Mouse (Mus musculus) MEL (cell line): ENCODE results near the gene 4930432M17Rik.

Experiments used
- CHD2 ChIP-seq: IDR thresholded peaks from 2 replicates; pipeline ENCODE4 v1.6.1; 2011; ENCODE audit warnings: low read length, improper control_type of control experiment
- CTCF ChIP-seq, 3 experiments: IDR thresholded peaks in 2 of 3; conservative IDR thresholded peaks in 1 of 3; 2 replicates each; pipeline ENCODE4 v1.5.1; 2011 to 2012; ENCODE audit warnings: low read length in 3 of 3, low read depth in 2 of 3, mild to moderate bottlenecking in 2 of 3, improper control_type of control experiment in 1 of 3, inconsistent platforms in 1 of 3, mixed read lengths in 1 of 3, moderate library complexity in 1 of 3; ENCODE audit not compliant: control insufficient read depth in 1 of 3, insufficient read depth in 1 of 3, poor library complexity in 1 of 3, severe bottlenecking in 1 of 3
- HCFC1 ChIP-seq: IDR thresholded peaks from 2 replicates; pipeline ENCODE4 v1.6.1; 2012; ENCODE audit warnings: low read depth, mild to moderate bottlenecking, inconsistent platforms, low read length, improper control_type of control experiment, moderate library complexity
- POLR2A ChIP-seq, 2 experiments: IDR thresholded peaks; 2 replicates each; pipeline ENCODE4 v1.6.1; 2011 to 2012; ENCODE audit warnings: low read length in 2 of 2, mild to moderate bottlenecking in 2 of 2, control low read depth in 1 of 2, improper control_type of control experiment in 1 of 2, low read depth in 1 of 2, moderate library complexity in 1 of 2; ENCODE audit not compliant: control insufficient read depth in 1 of 2, insufficient read depth in 1 of 2, poor library complexity in 1 of 2
- TCF12 ChIP-seq: IDR thresholded peaks from 2 replicates; pipeline ENCODE4 v1.6.1; 2014; ENCODE audit warnings: low read depth, mild to moderate bottlenecking, inconsistent platforms, low read length, improper control_type of control experiment, moderate library complexity
- USF2 ChIP-seq, 2 experiments: IDR thresholded peaks; 2 replicates each; pipeline ENCODE4 v1.6.1; 2011 to 2012; ENCODE audit warnings: improper control_type of control experiment in 2 of 2, low read length in 2 of 2, borderline replicate concordance in 1 of 2, inconsistent platforms in 1 of 2, low read depth in 1 of 2, mild to moderate bottlenecking in 1 of 2; ENCODE audit not compliant: insufficient read depth in 1 of 2
- ZMIZ1 ChIP-seq: IDR thresholded peaks from 2 replicates; pipeline ENCODE4 v1.6.1; 2012; ENCODE audit warnings: low read depth, mild to moderate bottlenecking, inconsistent platforms, low read length, improper control_type of control experiment, moderate library complexity
- ZNF384 ChIP-seq: IDR thresholded peaks from 2 replicates; pipeline ENCODE4 v1.6.1; 2012; ENCODE audit warnings: low read depth, mild to moderate bottlenecking, inconsistent platforms, low read length, improper control_type of control experiment

GRCm38 (mm10) chr3:121640611-121641010, 30.0 kb upstream of the 4930432M17Rik start:
- TF ChIP-seq CTCF (IDR thresholded peaks at IDR 0.05 in 2 of 3, conservative IDR thresholded peaks at IDR 0.05 in 1 of 3; ENCODE audit: control insufficient read depth in 1 of 3, insufficient read depth in 1 of 3, low read depth in 2 of 3, low read length in 3 of 3, poor library complexity in 1 of 3, severe bottlenecking in 1 of 3): no peak
- no peak for TF ChIP-seq POLR2A (IDR thresholded peaks at IDR 0.05; ENCODE audit: control insufficient read depth in 1 of 2, insufficient read depth in 1 of 2, low read depth in 1 of 2, low read length in 2 of 2, poor library complexity in 1 of 2)
- TF ChIP-seq HCFC1: no peak
- no peak for TF ChIP-seq TCF12
- TF ChIP-seq USF2 (IDR thresholded peaks at IDR 0.05; ENCODE audit: borderline replicate concordance in 1 of 2, insufficient read depth in 1 of 2, low read depth in 1 of 2, low read length in 2 of 2): no peak
- no peak for TF ChIP-seq ZNF384
- TF ChIP-seq ZMIZ1: no peak
- no peak for TF ChIP-seq CHD2
